Mouse (Mus musculus) lung, adult 18-20 months (tissue): ENCODE results near the gene Glce.

Source experiments
- DNase-seq, 2 experiments: peaks; one replicate each; pipeline ENCODE4 v3.0.0; 2022; ENCODE audit warnings: mixed read lengths in 2 of 2

The Glce gene

DNA sequence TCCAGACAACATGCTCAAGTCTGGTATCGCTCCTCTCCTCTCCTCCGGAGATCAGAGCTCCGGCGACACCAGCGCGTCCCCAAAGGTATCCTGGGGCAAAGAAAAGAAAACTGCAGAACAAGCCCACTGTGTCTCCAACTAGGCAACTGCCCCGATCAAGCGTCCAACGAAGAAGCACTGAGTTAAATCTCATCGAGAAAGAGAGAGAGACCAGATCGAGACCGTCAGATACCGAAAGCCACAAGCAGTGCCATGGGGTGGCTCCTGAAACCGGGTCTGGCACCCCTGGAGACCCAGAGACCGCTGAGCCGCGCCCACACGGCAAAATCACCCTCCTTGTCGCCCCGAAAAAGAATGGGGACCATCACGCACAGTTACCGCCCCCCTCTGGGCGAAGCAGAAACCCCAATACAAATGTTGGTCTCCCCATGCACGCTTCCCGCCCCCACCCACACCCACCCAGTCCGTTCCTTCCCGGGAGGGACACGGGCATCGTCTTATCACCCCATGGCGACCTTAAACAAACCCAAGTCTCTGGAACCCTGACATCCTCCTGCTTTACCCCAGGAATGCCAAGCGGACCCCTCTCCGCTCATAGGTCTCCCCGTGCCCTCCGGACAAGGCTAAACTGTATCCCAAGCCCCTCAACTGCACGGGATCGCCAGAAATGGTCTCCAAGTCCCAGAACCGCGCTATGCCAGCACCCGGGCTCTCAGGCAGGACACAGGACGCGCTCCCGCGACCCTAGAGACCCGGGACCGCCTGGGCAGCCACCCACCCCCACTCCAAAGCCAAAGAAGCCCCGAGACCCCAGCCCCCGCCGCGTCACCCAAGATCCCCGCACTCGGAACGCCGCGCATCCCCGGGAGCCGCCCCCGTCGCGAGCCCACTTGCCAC lies 656 bp downstream of the Glce start:
- peak; percentile 38 to 45 for DNase-seq

DNA sequence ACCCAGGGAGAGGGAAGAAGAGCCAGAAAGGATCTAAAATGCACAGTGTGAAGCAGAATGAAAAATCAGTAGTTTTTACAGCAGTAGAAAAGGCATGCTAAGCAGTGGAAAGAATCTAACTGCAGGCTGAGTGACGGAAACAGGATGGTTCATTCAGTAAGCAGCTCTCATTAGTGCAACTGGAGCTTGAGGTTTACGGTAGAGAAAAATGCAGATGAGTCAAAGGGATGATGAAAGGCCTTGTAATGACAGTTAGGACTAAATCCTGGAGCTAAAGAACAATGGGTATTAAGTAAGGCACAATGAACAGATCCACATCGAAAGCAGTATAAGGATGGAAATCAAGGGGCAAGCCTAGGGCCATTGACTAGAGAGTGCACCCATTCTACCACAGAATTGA lies 3.7 kb downstream of the Glce start:
- DNase-seq: no peak

GRCm38 (mm10) chr9:62115826-62116225 lies 6.6 kb downstream of the Glce start:
- no peak for DNase-seq

GRCm38 (mm10) chr9:62096603-62097002 lies 25.9 kb downstream of the Glce start:
- DNase-seq: no peak

DNA sequence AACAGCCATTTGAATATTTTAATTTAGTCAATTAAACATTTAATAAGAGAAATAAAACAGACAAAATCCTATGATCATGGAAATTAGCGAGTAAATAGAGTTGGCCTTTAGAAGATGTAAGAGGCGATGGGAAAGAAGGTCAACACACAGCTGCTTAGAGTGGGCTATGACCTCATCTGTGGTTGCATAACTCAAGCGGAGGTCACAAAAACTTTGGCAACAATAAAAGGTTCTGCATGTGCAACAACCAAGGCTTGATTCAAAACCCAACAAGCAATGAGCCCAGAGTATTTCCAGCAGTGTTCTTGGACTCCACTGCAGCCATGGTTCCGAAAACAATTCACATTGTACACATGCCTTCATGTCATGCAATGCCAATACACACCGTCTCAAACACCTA lies 30.9 kb downstream of the Glce start:
- peak; percentile 42 to 64 for DNase-seq

DNA sequence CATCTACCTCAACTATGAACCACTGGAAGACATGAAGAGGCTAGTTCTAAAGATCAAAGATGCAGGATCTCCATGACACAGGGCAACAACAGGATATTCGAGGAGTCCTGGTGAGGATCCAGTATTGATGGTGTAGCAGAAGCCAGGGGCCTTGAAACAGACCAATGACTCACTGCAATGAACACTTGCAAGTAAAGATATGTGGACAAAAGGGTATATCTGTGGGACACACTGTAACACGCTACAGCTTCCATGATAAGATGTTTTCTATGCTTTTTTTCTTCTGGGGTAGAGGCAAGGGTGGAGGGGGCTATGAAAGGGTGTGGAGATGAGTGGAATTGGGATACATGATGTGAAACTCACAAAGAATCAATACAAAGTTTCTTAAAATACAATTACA lies 36.9 kb downstream of the Glce start:
- no peak for DNase-seq

DNA sequence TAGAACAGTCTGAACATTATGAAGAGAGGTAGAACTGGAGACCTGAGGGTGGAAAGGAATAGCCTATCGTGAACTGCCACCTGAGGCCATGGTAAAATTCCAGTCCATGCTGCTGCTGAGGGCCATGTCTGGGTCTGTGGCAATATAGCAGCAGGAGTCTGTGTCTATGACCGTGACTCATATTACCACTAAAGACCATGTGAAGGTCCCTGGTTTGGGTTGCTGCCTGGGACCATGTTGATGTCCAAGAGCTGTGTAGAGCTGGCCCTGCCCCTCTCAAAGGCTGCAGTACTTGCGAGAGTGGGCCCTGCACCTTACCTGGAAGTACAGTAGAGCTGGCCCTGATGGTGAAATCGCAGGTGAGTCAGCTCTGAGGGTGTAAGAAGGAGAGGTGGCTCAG lies 37.6 kb downstream of the Glce start:
- DNase-seq: no peak

- peak in 1 of 2 experiments; percentile 3 for DNase-seq
These were observed 39.5 kb downstream of the Glce start for GRCm38 (mm10) chr9:62082986-62083385.

- no peak for DNase-seq
These were observed 40.9 kb downstream of the Glce start for GRCm38 (mm10) chr9:62081542-62081941.

DNA sequence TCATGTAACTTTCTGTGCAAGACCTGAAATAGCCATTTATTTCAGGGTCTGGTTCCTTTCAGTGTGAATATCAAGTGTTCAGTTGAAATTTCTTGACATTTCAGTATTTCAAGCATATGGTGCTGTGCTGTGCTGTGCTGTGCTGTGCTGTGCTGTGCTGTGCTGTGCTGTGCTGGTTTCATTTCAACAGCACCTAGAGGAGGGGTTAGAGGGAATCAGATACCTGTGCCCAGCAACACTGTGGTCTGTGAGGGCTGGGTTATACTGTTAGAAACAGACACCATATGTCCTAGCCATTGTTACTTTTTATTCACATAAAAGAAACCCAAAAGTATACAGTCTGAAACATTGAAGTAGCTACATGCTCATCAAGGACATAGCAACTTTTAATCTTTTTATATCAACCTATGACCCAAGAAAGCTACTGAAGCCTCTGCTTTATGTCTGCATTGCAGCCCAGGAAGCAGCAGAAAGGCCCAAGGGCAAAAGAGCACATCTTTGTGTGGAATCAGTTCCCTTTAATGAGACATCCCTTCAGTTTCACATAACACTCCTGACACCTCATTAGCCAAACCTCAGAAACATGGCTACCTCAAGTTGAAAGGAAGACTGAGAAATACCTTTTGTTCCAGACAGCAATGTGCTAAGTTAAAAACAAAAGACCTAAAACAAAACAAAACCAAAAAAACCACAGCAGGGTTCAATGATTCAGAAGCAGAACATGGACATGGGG lies 42.3 kb downstream of the Glce start:
- no peak for DNase-seq

DNA sequence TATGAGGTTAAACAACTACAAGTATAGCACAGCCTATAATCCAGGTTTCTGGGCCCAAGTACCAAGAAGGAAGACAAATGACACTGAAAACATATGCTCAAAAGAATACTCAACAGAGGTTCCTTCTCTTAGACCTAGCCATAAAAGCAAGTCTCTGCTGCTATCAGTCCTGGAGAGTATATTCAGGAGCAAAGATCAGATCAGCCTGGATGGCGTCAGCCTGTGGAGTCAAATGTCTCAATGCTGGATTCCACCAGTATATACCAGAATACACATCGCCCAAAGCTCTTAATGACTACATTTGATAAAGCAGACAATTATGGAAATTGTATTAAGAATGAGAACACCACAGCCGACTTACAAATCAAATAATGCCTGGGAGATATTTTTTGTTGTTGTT lies 60.2 kb downstream of the Glce start:
- DNase-seq: no peak

DNA sequence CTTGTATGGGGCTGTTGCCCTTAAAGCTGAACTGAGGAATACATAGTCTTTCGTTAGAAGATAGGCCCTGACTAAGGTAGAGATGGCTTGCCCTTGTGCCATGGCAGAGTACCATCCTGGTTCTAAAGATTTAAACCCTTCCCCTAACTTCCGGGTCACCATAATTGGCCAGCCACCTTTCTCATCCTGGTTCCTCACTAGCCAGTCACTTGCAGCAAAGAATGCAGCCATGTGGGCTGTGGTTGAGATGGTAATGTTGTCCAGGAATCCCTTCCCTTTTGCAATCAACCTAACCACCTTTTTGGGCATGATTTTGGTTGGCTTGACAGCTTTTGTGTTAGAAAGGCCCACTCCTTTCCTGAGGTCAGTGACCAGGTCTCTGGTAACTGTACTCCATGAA lies 62.0 kb downstream of the Glce start:
- DNase-seq: no peak

DNA sequence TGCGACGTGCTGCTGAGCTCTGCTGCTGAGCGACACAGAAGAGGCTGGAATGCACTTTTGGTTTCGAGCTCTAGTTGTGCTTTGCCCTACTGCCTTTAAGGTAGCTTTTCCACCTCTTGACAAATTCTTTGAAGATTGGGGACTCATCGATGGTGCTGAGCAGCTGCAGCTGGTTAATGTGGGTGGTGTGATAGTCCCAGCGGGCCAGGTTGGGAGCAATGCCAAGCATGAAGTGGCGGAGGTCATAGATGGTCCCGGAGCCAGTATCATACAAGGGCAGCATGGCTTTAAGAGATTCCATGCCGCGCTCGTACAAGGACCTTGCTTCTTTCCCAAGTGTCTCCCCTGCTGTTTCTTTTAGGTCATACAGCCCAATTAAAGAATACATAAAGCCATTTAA lies 62.5 kb downstream of the Glce start:
- peak in 1 of 2 experiments; percentile 3 for DNase-seq

DNA sequence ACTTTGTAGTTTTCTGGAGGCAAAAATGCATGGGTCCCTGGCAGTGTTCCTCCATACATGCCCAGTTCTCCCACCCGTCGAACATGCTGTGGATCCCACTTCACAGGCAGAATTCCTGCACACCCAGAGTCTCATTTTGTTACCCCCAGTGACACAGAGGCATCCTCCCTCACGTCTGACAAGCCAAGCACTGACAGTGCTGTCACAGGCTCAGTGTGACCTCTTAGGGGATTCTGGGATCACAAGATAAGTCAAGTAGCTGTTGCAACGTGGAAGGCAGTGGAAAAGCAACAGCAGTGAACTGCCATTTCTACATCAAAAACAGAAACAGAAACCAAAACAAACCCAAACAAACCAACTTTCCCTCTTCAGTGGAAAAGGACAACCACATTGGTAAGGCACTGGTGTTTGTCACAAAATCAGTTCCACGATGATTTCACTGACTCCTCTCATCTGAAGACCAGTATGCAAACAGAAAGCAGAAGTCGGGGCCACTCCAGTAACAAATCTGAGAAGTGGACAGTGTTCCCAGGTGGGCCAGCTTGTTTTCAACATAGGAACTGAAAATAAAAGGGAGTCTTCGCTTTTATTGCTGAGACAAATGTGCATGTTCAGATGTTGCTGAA lies 64.5 kb downstream of the Glce start:
- peak in 1 of 2 experiments; percentile 8 for DNase-seq

DNA sequence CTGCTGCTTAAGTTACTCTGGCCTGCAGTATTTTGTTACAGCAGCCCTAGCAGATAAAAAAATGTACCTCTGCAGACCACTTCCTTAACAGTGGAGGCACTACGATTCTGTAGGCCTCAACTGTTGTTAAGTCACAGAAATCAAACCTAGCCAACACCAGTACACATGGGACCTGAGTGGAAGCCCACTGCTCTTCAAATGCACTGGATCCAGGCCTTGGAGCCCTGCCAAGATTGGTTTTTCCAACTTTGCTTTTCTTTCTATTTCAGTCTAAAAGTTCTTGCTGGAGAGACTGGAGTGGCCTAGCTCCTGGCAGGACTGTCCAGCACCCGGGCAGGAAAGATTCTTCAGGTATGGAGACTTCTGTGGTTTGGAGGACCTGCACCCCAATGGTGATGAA lies 66.2 kb downstream of the Glce start:
- no peak for DNase-seq

- DNase-seq: no peak
These were observed 71.7 kb downstream of the Glce start for GRCm38 (mm10) chr9:62050801-62051200.

- DNase-seq: no peak
These were observed 73.3 kb downstream of the Glce start for GRCm38 (mm10) chr9:62049166-62049565.

- DNase-seq: no peak
These were observed 80.3 kb downstream of the Glce start for GRCm38 (mm10) chr9:62042167-62042566.

GRCm38 (mm10) chr9:62040008-62040608 lies 82.3 kb downstream of the Glce start:
- peak; percentile 75 to 80 for DNase-seq

GRCm38 (mm10) chr9:62035806-62036205 lies 86.6 kb downstream of the Glce start:
- DNase-seq: no peak

DNA sequence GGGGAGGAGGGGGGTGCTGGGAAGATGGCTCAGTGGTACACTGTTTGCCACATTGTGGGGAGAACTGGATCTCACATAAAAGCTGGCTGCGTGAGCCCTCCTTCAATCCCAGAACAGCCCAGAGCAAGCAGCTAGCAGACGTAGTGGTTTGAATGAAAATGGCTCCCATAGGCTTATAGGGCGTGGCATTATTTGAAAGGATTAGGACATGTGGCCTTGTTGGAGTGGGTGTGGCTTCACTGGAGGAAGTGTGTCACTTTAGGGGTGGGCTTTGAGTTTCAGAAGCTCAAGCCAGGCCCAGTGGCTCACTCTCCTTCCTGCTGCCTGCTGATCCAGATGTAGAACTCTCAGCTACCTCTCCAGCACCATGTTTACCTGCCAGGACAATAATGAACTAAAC lies 90.2 kb downstream of the Glce start:
- no peak for DNase-seq

DNA sequence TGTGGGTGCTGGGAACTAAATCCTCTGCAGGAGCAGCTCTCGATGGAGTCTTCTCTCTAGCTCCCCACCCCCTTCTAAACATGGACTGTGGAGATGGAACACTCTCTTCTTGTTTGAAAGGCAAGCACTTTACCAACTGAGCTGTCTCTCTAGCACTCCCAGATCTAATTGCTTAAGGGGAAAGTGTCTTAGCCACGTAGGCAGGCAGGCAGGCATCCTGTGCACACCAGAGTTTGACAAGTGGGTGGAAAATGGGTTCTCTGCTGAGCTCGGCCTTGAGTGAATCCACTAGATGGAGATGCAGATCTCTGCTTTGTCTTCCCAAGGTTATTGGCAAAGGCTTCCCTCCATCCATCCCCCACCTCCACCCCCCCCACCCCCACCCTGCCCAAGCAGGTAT lies 94.4 kb downstream of the Glce start:
- no peak for DNase-seq

GRCm38 (mm10) chr9:62026600-62026999 lies 95.9 kb downstream of the Glce start, which contains the start of gene Paqr5:
TSS of gene Paqr5 (minus strand) at chr9:62026856.
- peak; percentile 45 to 71 for DNase-seq
